Mouse (Mus musculus) hindbrain, embryonic 12.5 days (tissue): ENCODE data around the gene Tpcn1. TPM values are rescaled to one million over a fixed set of nuclear protein-coding genes. Genes with fewer than 3 reads are reported as not detected.

Source experiments
- ATAC-seq: fragments of 200-750 bp; cut with Nextera tagmentation; 2 replicates; pipeline ENCODE4 v1.8.0; 2017; ENCODE audit warnings: moderate TSS enrichment; ENCODE audit not compliant: low FRiP score
- H3K27ac ChIP-seq: fragments of 300-500 bp; sonication (generic); 2 replicates; pipeline ENCODE4 v1.5.1; 2016; ENCODE audit warnings: mild to moderate bottlenecking
- H3K27me3 ChIP-seq: fragments of 300-500 bp; sonication (generic); 2 replicates; pipeline ENCODE4 v1.6.1; 2016; ENCODE audit warnings: mild to moderate bottlenecking
- H3K36me3 ChIP-seq: fragments of 300-500 bp; sonication (generic); 2 replicates; pipeline ENCODE4 v1.6.1; 2016; ENCODE audit warnings: mild to moderate bottlenecking
- H3K4me1 ChIP-seq: fragments of 300-500 bp; sonication (generic); 2 replicates; pipeline ENCODE4 v1.6.1; 2016
- H3K4me2 ChIP-seq: fragments of 300-500 bp; sonication (generic); replicated peaks from 2 replicates; pipeline ENCODE4 v1.6.1; 2016; ENCODE audit warnings: mild to moderate bottlenecking
- H3K4me3 ChIP-seq: fragments of 300-500 bp; sonication (generic); 2 replicates; pipeline ENCODE4 v1.5.1; 2016; ENCODE audit warnings: mild to moderate bottlenecking
- H3K9ac ChIP-seq: fragments of 300-500 bp; sonication (generic); 2 replicates; pipeline ENCODE4 v1.6.1; 2016; ENCODE audit warnings: mild to moderate bottlenecking, moderate library complexity
- H3K9me3 ChIP-seq: fragments of 300-500 bp; sonication (generic); replicated peaks from 2 replicates; pipeline ENCODE4 v1.6.1; 2016; ENCODE audit warnings: mild to moderate bottlenecking
- whole genome bisulfite sequencing: fragments of 180-500 bp; shearing (Covaris S2); methylation state at CpG from one replicate; pipeline ENCODE4 v1.1.7; 2016; 5-methylcytosine and 5-hydroxymethylcytosine counted together
- polyA plus RNA-seq: library from polyadenylated mRNA; unstranded; fragments of >200 nt; fragmentation: Nextera tagmentation; extraction: Ambion mirVana; gene quantifications from 2 replicates; pipeline ENCODE4 v1.2.1, GENCODE M21; 2016

Tpcn1 gene
- polyA plus RNA-seq, 1 experiment from 2014 or later = 19.2 TPM

- H3K36me3 ChIP-seq = no peaks in the 10 kb centered on the region
- ATAC-seq = no peak
- H3K9ac ChIP-seq = 0 out of 2 replicates have a peak overlapping the region, but pooled peaks have one; percentile 15
- H3K27ac ChIP-seq = peak overlapping the region; percentile 55; the same call in 1 of the 2 replicates
- 46% methylated on average over 14 of the region's 14 CpGs for WGBS
- no peaks in the 10 kb centered on the region for H3K9me3 ChIP-seq
- H3K27me3 ChIP-seq = no peaks in the 10 kb centered on the region
- no peak overlapping the region for H3K4me3 ChIP-seq
- no peak overlapping the region for H3K4me2 ChIP-seq
- peaks cover 47% of the 10 kb centered on the region for H3K4me1 ChIP-seq
Observed at GRCm38 (mm10) chr5:120571056-120571740, 17.3 kb downstream of the Tpcn1 start.

GRCm38 (mm10) chr5:120570289-120570897 is 18.1 kb downstream of the Tpcn1 start:
- Histone ChIP-seq H3K4me1 (peaks cover 55% of the 10 kb centered on the region), H3K9me3 (no peaks in the 10 kb centered on the region), H3K4me2 (no peak overlapping the region), H3K36me3 (no peaks in the 10 kb centered on the region), H3K27me3 (no peaks in the 10 kb centered on the region), H3K27ac (no peak overlapping the region), H3K4me3 (no peak overlapping the region), H3K9ac (no peak overlapping the region)
- no peak for ATAC-seq
- WGBS = 88% methylated on average over 11 of the region's 11 CpGs

- H3K27me3 ChIP-seq = no peaks in the 10 kb centered on the region
- peaks cover 61% of the 10 kb centered on the region for H3K4me1 ChIP-seq
- H3K9ac ChIP-seq = no peak overlapping the region
- no peaks in the 10 kb centered on the region for H3K9me3 ChIP-seq
- WGBS = 87% methylated on average over 3 of the region's 3 CpGs
- H3K4me3 ChIP-seq = no peak overlapping the region
- H3K36me3 ChIP-seq = no peaks in the 10 kb centered on the region
- no peak for ATAC-seq
- H3K27ac ChIP-seq = no peak overlapping the region
- H3K4me2 ChIP-seq = no peak overlapping the region
Observed at GRCm38 (mm10) chr5:120569791-120570190, 18.7 kb downstream of the Tpcn1 start.

- no peaks in the 10 kb centered on the region for H3K36me3 ChIP-seq
- H3K9me3 ChIP-seq = no peaks in the 10 kb centered on the region
- WGBS = 85% methylated on average over 4 of the region's 4 CpGs
- peaks cover 66% of the 10 kb centered on the region for H3K4me1 ChIP-seq
- H3K9ac ChIP-seq = no peak overlapping the region
- no peak overlapping the region for H3K4me3 ChIP-seq
- H3K4me2 ChIP-seq = no peak overlapping the region
- ATAC-seq = no peak
- peak overlapping the region; percentile 82; the same call in 1 of the 2 replicates for H3K27ac ChIP-seq
- no peaks in the 10 kb centered on the region for H3K27me3 ChIP-seq
Observed at GRCm38 (mm10) chr5:120568964-120569363, 19.5 kb downstream of the Tpcn1 start.

- 0 out of 2 replicates have a peak overlapping the region, but pooled peaks have one; percentile 2 for H3K9ac ChIP-seq
- WGBS = 62% methylated on average over 9 of the region's 9 CpGs
Observed at GRCm38 (mm10) chr5:120568336-120568768, 20.1 kb downstream of the Tpcn1 start.

GRCm38 (mm10) chr5:120567761-120568211 is 20.7 kb downstream of the Tpcn1 start:
- Histone ChIP-seq H3K36me3 (no peaks in the 10 kb centered on the region), H3K27ac (peak overlapping the region; percentile 82), H3K4me3 (no peak overlapping the region), H3K27me3 (no peaks in the 10 kb centered on the region), H3K4me1 (peaks cover 78% of the 10 kb centered on the region), H3K9me3 (no peaks in the 10 kb centered on the region), H3K4me2 (peak overlapping the region; percentile 27), H3K9ac (no peak overlapping the region)
- 0 out of 2 replicates have a peak, but pooled peaks have one; percentile 26 for ATAC-seq
- WGBS = 30% methylated on average over 14 of the region's 14 CpGs

More at GRCm38 (mm10) chr5:120568336-120568768, 20.1 kb downstream of the Tpcn1 start:
- Histone ChIP-seq H3K4me1 (peaks cover 72% of the 10 kb centered on the region), H3K27me3 (no peaks in the 10 kb centered on the region), H3K36me3 (no peaks in the 10 kb centered on the region), H3K27ac (peak overlapping the region; percentile 82), H3K4me3 (no peak overlapping the region), H3K9me3 (no peaks in the 10 kb centered on the region), H3K4me2 (0 out of 2 replicates have a peak overlapping the region, but pooled peaks have one; percentile 27)
- ATAC-seq = no peak

GRCm38 (mm10) chr5:120567253-120567701 is 21.2 kb downstream of the Tpcn1 start:
- Histone ChIP-seq H3K4me2 (peak overlapping the region; percentile 27; the same call in 1 of the 2 replicates), H3K9ac (peak overlapping the region; percentile 25; the same call in 1 of the 2 replicates), H3K4me3 (no peak overlapping the region), H3K9me3 (no peaks in the 10 kb centered on the region), H3K27me3 (no peaks in the 10 kb centered on the region), H3K27ac (peak overlapping the region; percentile 82), H3K4me1 (peaks cover 79% of the 10 kb centered on the region), H3K36me3 (no peaks in the 10 kb centered on the region)
- WGBS = 10% methylated on average over 21 of the region's 21 CpGs
- peak; percentile 62; the same call in 1 of the 2 replicates for ATAC-seq

- WGBS = 50% methylated on average over 9 of the region's 9 CpGs
- H3K9ac ChIP-seq = peak overlapping the region; percentile 25; the same call in 1 of the 2 replicates
- peaks cover 79% of the 10 kb centered on the region for H3K4me1 ChIP-seq
- no peaks in the 10 kb centered on the region for H3K27me3 ChIP-seq
- H3K4me2 ChIP-seq = peak overlapping the region; percentile 27; the same call in 1 of the 2 replicates
- H3K36me3 ChIP-seq = no peaks in the 10 kb centered on the region
- no peak overlapping the region for H3K4me3 ChIP-seq
- peak; percentile 11; the same call in 1 of the 2 replicates for ATAC-seq
- no peaks in the 10 kb centered on the region for H3K9me3 ChIP-seq
- peak overlapping the region; percentile 82 for H3K27ac ChIP-seq
Observed at GRCm38 (mm10) chr5:120566681-120567252, 21.7 kb downstream of the Tpcn1 start.

- no peaks in the 10 kb centered on the region for H3K36me3 ChIP-seq
- 0 out of 2 replicates have a peak overlapping the region, but pooled peaks have one; percentile 11 for H3K4me2 ChIP-seq
- peaks cover 75% of the 10 kb centered on the region for H3K4me1 ChIP-seq
- no peak overlapping the region for H3K4me3 ChIP-seq
- H3K27ac ChIP-seq = peak overlapping the region; percentile 82
- H3K27me3 ChIP-seq = no peaks in the 10 kb centered on the region
- H3K9ac ChIP-seq = peak overlapping the region; percentile 13; the same call in 1 of the 2 replicates
- WGBS = 28% methylated on average over 5 of the region's 5 CpGs
- H3K9me3 ChIP-seq = no peaks in the 10 kb centered on the region
- ATAC-seq = peak; percentile 62; the same call in 1 of the 2 replicates
Observed at GRCm38 (mm10) chr5:120566101-120566500, 22.4 kb downstream of the Tpcn1 start.

- WGBS = 35% methylated on average over 15 of the region's 15 CpGs
- peak overlapping the region; percentile 82 for H3K27ac ChIP-seq
- H3K4me2 ChIP-seq = 0 out of 2 replicates have a peak overlapping the region, but pooled peaks have one; percentile 11
- no peaks in the 10 kb centered on the region for H3K36me3 ChIP-seq
- H3K9ac ChIP-seq = no peak overlapping the region
- H3K9me3 ChIP-seq = no peaks in the 10 kb centered on the region
- no peak for ATAC-seq
- no peaks in the 10 kb centered on the region for H3K27me3 ChIP-seq
- H3K4me1 ChIP-seq = peaks cover 75% of the 10 kb centered on the region
- no peak overlapping the region for H3K4me3 ChIP-seq
Observed at GRCm38 (mm10) chr5:120565171-120565905, 23.1 kb downstream of the Tpcn1 start.

GRCm38 (mm10) chr5:120563914-120564311 is 24.6 kb downstream of the Tpcn1 start:
- peak overlapping the region; percentile 11; the same call in 1 of the 2 replicates for H3K4me2 ChIP-seq
- H3K27ac ChIP-seq = peak overlapping the region; percentile 67
- no peaks in the 10 kb centered on the region for H3K27me3 ChIP-seq
- no peak overlapping the region for H3K4me3 ChIP-seq
- no peaks in the 10 kb centered on the region for H3K36me3 ChIP-seq
- no peaks in the 10 kb centered on the region for H3K9me3 ChIP-seq
- no peak overlapping the region for H3K9ac ChIP-seq
- ATAC-seq = no peak
- H3K4me1 ChIP-seq = peaks cover 80% of the 10 kb centered on the region
- 44% methylated on average over 4 of the region's 4 CpGs for WGBS
